Mouse (Mus musculus): ENCODE measurements around the gene Gm20388. TPM values are rescaled to one million over a fixed set of nuclear protein-coding genes. Genes with fewer than 3 reads are reported as not detected.
A peak's percentile ranks its signal among the peaks of the same experiment; 100 is the strongest.

The Gm20388 gene
- total RNA-seq, 2 experiments from 2014 or later = 4.4 to 7.8 TPM

DNA sequence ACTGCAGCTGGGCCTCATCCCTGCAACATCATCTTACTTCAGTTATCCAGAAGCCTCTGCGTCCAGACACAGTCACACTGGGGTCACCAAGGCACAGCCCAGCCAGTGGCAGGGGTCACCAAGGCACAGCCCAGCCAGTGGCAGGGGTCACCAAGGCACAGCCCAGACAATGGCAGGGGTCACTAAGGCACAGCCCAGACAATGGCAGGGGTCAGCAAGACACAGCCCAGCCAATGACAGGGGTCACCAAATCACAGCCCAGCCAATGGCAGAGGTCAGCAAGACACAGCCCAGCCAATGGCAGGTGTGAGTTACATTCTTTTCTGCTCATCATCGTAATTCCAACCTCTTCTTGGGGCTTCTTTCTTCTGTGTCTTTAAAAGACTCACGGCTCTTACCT lies 2173.5 kb downstream of the Gm20388 start:
- DNase-seq (ENCODE audit: low spot score in 2 of 2) = no peak

GRCm38 (mm10) chr8:122084726-122085410 lies 2174.2 kb downstream of the Gm20388 start:
- peak; percentile 78 to 85 for DNase-seq (ENCODE audit: low spot score in 2 of 2)

DNA sequence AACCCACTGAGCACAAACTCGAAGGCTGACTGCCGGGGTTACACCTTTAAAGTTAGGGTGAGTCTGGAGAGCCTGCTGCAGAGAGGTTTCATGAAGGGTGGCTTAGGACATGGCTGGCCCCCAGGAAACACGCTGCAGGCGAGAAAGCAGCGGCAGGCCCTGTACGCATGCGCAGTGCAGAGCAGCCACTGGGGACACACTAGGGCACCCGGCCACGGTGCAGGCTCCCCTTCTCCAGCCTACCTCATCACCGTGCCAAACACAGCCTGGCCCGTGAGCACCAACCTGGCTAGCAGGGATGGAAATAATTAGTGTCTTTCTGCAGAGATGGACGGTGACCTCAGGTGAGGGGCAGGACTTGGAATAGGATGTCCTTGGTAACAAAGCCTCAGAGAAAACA lies 2175.4 kb downstream of the Gm20388 start:
- DNase-seq (ENCODE audit: low spot score in 2 of 2) = no peak

DNA sequence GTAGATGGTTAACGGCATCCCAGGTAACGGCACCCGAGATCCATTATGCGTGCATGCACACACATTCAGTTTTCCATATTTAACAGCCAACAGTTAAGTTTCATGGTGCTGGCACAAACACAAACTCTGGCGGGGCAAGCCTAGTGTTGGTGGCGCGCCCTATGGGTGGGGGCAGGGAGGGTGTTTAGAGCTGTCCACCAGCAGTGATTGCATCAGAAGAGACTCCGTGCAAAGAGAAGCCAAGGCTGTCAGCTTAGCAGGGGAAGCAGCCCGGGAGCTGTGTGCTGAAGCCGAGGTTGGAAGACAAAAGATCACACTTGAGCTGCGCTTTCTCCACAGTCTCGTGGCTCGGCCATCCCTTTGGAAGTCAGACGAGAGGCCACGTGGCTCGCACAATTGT lies 2178.0 kb downstream of the Gm20388 start:
- DNase-seq (ENCODE audit: low spot score in 2 of 2) = no peak

- no peak for DNase-seq (ENCODE audit: low spot score in 2 of 2)
Measured at GRCm38 (mm10) chr8:122089186-122089700, 2178.6 kb downstream of the Gm20388 start.

- no peak for DNase-seq (ENCODE audit: low spot score in 2 of 2)
Measured at GRCm38 (mm10) chr8:122092476-122092875, 2181.8 kb downstream of the Gm20388 start.

DNA sequence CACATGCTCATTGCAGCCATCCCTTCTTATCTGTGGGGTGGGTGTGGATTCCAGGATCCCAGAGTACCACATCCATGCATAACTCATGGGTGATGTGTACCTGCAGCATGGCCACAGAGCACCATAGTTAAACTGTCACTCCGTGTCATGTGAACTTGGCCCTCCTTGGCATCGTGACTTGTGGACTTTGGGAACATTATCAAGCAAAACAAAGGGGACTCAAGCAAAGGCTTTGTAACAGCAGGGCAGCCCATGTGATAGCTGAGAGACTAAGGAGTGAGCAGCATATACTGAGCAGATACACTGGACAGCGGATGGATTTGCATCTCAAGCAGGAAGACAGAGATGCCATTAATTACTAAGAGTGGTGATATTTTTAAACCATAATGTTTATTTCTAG lies 2188.1 kb downstream of the Gm20388 start:
- DNase-seq (ENCODE audit: low spot score in 2 of 2) = no peak

DNA sequence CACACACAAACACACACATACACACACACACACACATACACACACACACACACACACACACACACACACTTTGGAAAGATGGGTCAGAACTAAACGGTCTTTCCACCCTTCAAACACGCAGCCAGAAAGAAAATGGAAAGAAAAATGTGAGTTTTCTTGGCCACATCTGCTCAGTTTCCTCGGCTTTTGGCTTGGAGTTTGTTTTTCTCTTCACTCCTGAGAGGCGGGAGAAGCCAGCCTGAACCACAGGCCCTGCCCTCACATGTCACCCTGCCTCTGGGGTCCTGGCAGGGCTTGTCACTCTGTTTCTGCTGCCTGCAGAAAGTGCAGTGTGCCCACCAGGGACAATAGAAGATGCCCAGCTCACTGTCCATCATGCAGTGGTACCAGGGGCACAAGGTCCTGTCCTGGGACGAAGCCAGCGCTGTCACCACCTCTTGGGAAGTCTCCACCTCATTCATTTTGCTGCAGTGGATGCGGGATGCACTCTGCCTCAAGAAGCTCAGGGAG lies 2189.1 kb downstream of the Gm20388 start:
- no peak for DNase-seq (ENCODE audit: low spot score in 2 of 2)

- DNase-seq (ENCODE audit: low spot score in 2 of 2) = no peak
Measured at GRCm38 (mm10) chr8:122101816-122102215, 2191.2 kb downstream of the Gm20388 start.

- DNase-seq (ENCODE audit: low spot score in 2 of 2) = no peak
Measured at GRCm38 (mm10) chr8:122102286-122102685, 2191.6 kb downstream of the Gm20388 start.

GRCm38 (mm10) chr8:122103241-122103640 lies 2192.6 kb downstream of the Gm20388 start:
- no peak for DNase-seq (ENCODE audit: low spot score in 2 of 2)

- no peak for DNase-seq (ENCODE audit: low spot score in 2 of 2)
Measured at GRCm38 (mm10) chr8:122104658-122105057, 2194.0 kb downstream of the Gm20388 start.

DNA sequence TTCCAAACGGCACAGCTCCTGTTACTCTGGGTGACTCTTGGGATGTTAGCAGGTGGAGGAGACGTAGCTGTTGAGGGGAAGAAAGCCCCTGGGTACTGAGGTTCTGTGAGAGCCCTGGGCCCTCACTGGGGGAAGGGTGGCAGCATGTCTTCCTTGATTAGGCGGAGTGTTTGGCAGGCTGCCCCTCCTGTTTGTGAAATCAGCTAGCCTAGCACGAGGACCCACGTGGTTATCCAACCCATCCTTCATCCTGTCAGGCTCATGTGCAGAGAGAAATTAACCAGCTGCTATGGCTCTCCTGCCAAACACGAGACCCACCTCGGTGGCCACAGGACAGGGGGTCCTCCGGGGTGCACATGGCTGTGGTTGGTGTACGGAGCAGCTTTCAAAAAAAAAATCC lies 2195.6 kb downstream of the Gm20388 start:
- no peak for DNase-seq (ENCODE audit: low spot score in 2 of 2)

- DNase-seq (ENCODE audit: low spot score in 2 of 2) = no peak
Measured at GRCm38 (mm10) chr8:122110240-122110866, 2199.7 kb downstream of the Gm20388 start.

DNA sequence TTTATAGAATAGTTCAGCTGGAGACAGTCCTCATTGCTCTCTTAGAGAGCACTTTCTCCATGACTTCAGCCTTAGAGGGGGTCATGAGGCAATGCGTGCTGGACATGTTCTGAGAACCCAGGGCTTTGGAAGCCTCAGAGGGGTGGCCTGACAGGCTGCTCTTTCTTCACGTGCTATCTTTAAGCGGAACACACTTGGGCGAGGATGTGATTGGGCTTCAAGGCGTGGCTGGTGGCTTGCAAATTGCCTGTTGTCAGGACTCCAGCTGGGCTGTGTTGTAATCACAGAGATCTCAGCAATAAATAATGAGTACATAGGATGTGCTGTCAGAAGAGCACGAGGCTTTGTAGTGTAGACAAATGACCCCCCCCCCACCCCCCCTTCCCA lies 2200.2 kb downstream of the Gm20388 start:
- DNase-seq (ENCODE audit: low spot score in 2 of 2) = no peak

GRCm38 (mm10) chr8:122111745-122112144 lies 2201.1 kb downstream of the Gm20388 start:
- DNase-seq (ENCODE audit: low spot score in 2 of 2) = no peak

- DNase-seq (ENCODE audit: low spot score in 2 of 2) = no peak
Measured at GRCm38 (mm10) chr8:122112264-122112965, 2201.8 kb downstream of the Gm20388 start.

GRCm38 (mm10) chr8:122114890-122115289 lies 2204.2 kb downstream of the Gm20388 start:
- DNase-seq (ENCODE audit: low spot score in 2 of 2) = no peak

DNA sequence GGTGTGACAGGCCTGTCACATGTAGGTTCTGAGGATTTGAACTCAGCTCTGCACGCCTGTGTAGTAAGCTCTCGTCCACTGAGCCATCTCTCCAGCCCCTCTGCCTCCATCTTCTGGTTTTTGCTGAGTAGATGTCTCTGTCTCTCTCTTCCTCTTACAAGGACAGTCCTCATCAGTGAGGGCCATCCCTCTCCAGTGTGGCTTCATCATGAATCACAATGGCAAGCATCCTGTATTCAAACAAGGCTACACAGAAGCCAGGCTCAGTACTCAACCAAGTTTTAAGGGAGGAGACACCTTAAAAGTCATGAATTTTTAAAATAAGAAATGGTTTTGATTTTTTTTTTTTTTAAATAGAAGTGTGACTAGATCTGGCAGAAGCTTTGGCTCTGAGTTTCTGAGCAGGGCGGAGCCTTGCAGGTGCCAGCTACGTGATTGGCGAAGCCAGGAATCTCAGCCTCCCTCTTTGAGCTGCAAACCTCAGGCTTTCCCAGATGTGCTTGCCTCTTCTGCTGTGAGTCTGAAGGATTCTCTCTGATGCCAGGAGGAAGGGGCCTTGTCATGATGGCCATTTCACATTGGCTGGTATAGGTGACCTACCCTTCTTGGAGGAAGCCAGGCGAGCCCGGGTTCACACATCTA lies 2206.2 kb downstream of the Gm20388 start:
- no peak for DNase-seq (ENCODE audit: low spot score in 2 of 2)

DNA sequence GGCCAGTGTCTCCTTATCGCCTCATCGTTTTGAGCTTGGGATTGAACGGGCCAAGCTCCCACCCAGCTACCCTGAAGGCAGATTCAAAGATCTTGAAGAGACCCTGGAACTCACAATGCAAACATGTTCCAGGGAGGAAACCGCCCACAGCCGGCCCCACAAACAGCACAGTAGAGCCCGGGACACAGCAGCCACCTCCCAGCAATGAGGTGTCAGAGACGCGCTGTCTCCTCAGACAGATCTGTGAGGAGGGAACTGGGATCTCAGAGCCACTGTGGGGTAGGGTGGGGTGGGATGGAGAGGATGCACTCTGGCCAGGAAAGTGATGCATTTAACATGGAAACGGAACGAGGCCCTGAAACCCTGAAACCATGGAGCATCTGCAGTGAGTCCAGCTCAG lies 2207.5 kb downstream of the Gm20388 start:
- DNase-seq (ENCODE audit: low spot score in 2 of 2) = no peak

GRCm38 (mm10) chr8:122118536-122118935 lies 2207.9 kb downstream of the Gm20388 start:
- DNase-seq (ENCODE audit: low spot score in 2 of 2) = no peak
